Mouse (Mus musculus): ENCODE results near the gene Sergef. TPM values are rescaled to one million over a fixed set of nuclear protein-coding genes. Genes with fewer than 3 reads are reported as not detected.
A peak's percentile ranks its signal among the peaks of the same experiment; 100 is the strongest.

Gene Sergef
- polyA plus RNA-seq, 1 experiment = 7.5 TPM

DNA sequence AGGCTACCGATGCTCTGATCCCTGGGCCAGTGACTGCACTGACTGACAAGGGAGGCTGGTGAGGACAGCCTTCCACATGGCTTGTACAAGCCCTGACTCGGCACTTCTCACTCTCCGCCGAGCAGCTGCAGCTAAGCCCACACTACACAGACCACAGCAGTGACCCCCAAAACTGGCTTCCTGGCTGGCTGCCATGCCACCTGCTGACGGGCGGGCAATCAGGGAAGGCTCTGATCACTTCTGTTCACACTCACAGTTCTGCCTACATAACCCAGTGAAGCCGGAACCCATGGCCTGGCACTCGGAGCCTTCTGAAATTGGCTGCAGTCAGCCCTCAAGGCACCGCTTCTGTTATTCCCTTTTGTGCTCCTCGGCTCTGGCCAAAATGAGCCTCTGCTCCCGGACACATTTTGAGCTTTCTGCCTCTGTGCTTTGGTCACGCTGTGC lies 95.4 kb downstream of the Sergef start:
- TF ChIP-seq POLR2A (IDR thresholded peaks at IDR 0.05; ENCODE audit: low read depth, low read length) (no peak), CTCF (IDR thresholded peaks at IDR 0.05; ENCODE audit: extremely low read depth, insufficient read length, insufficient replicate concordance, low read depth, low read length) (no peak)
- 87% methylated on average over 12 of the region's 12 CpGs for WGBS
- no peak overlapping the region for H3K4me3 ChIP-seq (ENCODE audit: low read depth, low read length)
- H3K4me1 ChIP-seq (ENCODE audit: control insufficient read depth, insufficient read depth, insufficient read length, low read length) = no peaks in the 10 kb centered on the region
- no peaks in the 10 kb centered on the region for H3K36me3 ChIP-seq (ENCODE audit: control insufficient read depth, insufficient read depth, low read length)
- H3K27me3 ChIP-seq (ENCODE audit: control insufficient read depth, insufficient read depth, low read length) = no peaks in the 10 kb centered on the region
- H3K27ac ChIP-seq (ENCODE audit: insufficient read depth, low read depth, low read length) = no peak overlapping the region

DNA sequence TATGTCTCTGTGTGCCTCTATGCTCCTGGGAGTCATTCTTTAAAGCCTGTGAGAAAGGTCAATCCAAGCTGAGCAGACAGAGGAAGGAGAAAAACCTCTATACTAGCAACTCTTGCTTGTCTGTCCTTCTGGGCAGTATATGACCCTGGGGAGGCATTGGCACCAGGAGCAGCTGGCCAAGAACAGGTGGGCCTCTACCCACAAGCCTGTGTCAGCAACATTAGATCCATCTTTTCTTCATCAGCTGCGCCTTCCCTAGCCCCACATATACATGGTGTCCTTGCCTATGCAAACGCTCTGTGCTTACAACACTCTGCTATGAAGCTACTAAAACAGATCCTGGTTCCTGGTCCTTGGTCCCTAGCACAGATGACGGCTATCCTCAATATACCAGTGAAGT lies 97.5 kb downstream of the Sergef start:
- Histone ChIP-seq H3K4me3 (ENCODE audit: low read depth, low read length) (no peak overlapping the region), H3K27ac (ENCODE audit: insufficient read depth, low read depth, low read length) (no peak overlapping the region), H3K4me1 (ENCODE audit: control insufficient read depth, insufficient read depth, insufficient read length, low read length) (no peaks in the 10 kb centered on the region), H3K27me3 (ENCODE audit: control insufficient read depth, insufficient read depth, low read length) (no peaks in the 10 kb centered on the region), H3K36me3 (ENCODE audit: control insufficient read depth, insufficient read depth, low read length) (no peaks in the 10 kb centered on the region)
- TF ChIP-seq POLR2A (IDR thresholded peaks at IDR 0.05; ENCODE audit: low read depth, low read length) (no peak), CTCF (IDR thresholded peaks at IDR 0.05; ENCODE audit: extremely low read depth, insufficient read length, insufficient replicate concordance, low read depth, low read length) (no peak)
- WGBS = 91% methylated on average over 3 of the region's 3 CpGs

GRCm38 (mm10) chr7:46540616-46541015 lies 99.0 kb downstream of the Sergef start:
- no peak overlapping the region for H3K4me3 ChIP-seq (ENCODE audit: low read depth, low read length)
- WGBS = 73% methylated on average over 1 of the region's 1 CpGs
- H3K4me1 ChIP-seq (ENCODE audit: control insufficient read depth, insufficient read depth, insufficient read length, low read length) = no peaks in the 10 kb centered on the region
- no peaks in the 10 kb centered on the region for H3K27me3 ChIP-seq (ENCODE audit: control insufficient read depth, insufficient read depth, low read length)
- H3K27ac ChIP-seq (ENCODE audit: insufficient read depth, low read depth, low read length) = no peak overlapping the region
- TF ChIP-seq POLR2A (IDR thresholded peaks at IDR 0.05; ENCODE audit: low read depth, low read length) (no peak), CTCF (IDR thresholded peaks at IDR 0.05; ENCODE audit: extremely low read depth, insufficient read length, insufficient replicate concordance, low read depth, low read length) (no peak)
- no peaks in the 10 kb centered on the region for H3K36me3 ChIP-seq (ENCODE audit: control insufficient read depth, insufficient read depth, low read length)

GRCm38 (mm10) chr7:46536456-46537097 lies 103.0 kb downstream of the Sergef start:
- no peak for TF ChIP-seq CTCF (IDR thresholded peaks at IDR 0.05; ENCODE audit: extremely low read depth, insufficient read length, insufficient replicate concordance, low read depth, low read length)
- no peak for TF ChIP-seq POLR2A (IDR thresholded peaks at IDR 0.05; ENCODE audit: low read depth, low read length)
- H3K4me1 ChIP-seq (ENCODE audit: control insufficient read depth, insufficient read depth, insufficient read length, low read length) = no peaks in the 10 kb centered on the region
- WGBS = 85% methylated on average over 9 of the region's 9 CpGs
- H3K36me3 ChIP-seq (ENCODE audit: control insufficient read depth, insufficient read depth, low read length) = no peaks in the 10 kb centered on the region
- no peaks in the 10 kb centered on the region for H3K27me3 ChIP-seq (ENCODE audit: control insufficient read depth, insufficient read depth, low read length)
- H3K4me3 ChIP-seq (ENCODE audit: low read depth, low read length) = no peak overlapping the region
- H3K27ac ChIP-seq (ENCODE audit: insufficient read depth, low read depth, low read length) = no peak overlapping the region

DNA sequence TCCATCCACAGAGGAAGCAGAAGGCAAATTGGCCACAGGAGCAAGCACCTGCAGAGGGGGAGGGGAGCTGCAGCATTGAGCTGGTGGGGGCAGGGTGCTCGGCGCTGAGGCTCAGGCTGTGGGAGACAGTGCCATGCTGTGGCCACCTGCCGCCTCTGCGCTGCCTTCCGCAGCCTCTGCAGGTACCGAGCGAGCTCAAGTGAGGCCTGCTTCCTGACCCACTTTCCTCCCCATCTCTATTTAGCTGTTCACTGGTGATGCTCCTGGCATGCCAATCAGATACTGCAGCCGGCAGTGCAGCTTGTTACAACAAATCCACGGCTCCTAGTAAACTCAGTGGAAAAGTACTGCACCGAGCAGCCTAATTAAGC lies 104.2 kb downstream of the Sergef start:
- Histone ChIP-seq H3K27me3 (ENCODE audit: control insufficient read depth, insufficient read depth, low read length) (no peaks in the 10 kb centered on the region), H3K4me1 (ENCODE audit: control insufficient read depth, insufficient read depth, insufficient read length, low read length) (no peaks in the 10 kb centered on the region), H3K27ac (ENCODE audit: insufficient read depth, low read depth, low read length) (no peak overlapping the region), H3K36me3 (ENCODE audit: control insufficient read depth, insufficient read depth, low read length) (no peaks in the 10 kb centered on the region), H3K4me3 (ENCODE audit: low read depth, low read length) (no peak overlapping the region)
- WGBS = 48% methylated on average over 10 of the region's 10 CpGs
- TF ChIP-seq POLR2A (IDR thresholded peaks at IDR 0.05; ENCODE audit: low read depth, low read length) = no peak
- TF ChIP-seq CTCF (IDR thresholded peaks at IDR 0.05; ENCODE audit: extremely low read depth, insufficient read length, insufficient replicate concordance, low read depth, low read length) = peak; percentile 39; the same call in 1 of the 2 replicates

DNA sequence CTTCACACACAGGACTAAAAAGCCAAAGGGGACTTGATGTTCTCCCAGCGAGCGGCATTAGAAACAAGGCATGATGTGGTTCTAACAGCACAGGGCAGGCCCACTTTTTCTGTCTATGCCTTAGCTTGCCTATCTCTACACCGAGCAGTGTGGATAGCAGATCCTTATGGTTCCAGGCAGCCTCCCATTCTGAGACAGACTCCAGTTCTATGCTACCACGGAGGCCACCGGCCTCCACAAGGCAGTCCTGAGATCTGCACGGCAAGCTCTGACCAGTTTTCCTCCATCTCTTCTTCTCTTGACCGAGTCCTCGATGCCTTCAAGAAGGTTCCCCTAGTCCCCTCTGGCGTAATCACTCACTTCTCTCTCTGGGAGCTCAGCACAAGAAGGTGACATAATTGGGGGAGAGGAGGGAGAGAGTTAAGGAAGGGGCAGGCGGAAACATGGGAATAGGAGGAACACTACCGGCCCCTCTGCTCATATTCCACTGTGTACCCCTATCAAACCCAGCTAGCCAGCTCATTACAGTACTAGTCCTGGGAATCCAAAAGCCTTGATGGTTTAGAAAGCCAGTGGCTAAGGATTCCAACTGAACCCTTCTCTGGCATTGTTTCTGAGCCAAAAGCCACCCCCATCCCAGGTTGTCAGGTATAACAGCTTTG lies 104.7 kb downstream of the Sergef start:
- 89% methylated on average over 11 of the region's 11 CpGs for WGBS
- Histone ChIP-seq H3K4me1 (ENCODE audit: control insufficient read depth, insufficient read depth, insufficient read length, low read length) (no peaks in the 10 kb centered on the region), H3K27ac (ENCODE audit: insufficient read depth, low read depth, low read length) (no peak overlapping the region), H3K36me3 (ENCODE audit: control insufficient read depth, insufficient read depth, low read length) (no peaks in the 10 kb centered on the region), H3K4me3 (ENCODE audit: low read depth, low read length) (no peak overlapping the region), H3K27me3 (ENCODE audit: control insufficient read depth, insufficient read depth, low read length) (no peaks in the 10 kb centered on the region)
- TF ChIP-seq CTCF (IDR thresholded peaks at IDR 0.05; ENCODE audit: extremely low read depth, insufficient read length, insufficient replicate concordance, low read depth, low read length) = no peak
- no peak for TF ChIP-seq POLR2A (IDR thresholded peaks at IDR 0.05; ENCODE audit: low read depth, low read length)

DNA sequence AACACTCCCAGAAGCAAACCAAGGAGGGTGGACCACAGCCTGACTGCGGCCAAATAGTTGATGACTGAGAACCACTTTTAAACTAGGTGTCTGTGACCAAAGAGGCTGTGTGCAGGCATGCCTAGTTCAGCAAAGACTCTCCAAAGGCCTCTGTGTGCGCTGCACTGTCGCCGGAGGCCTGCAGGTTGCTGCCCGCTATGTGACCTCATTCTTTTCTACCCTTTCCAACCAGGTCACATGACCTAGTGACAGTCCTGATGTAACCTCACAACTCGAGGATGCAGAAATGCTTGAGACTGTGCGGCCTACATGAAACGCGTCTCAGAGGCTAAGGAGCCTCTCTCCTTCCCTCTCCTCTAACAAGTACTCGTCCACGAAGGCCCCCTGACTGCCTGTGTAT lies 106.1 kb downstream of the Sergef start:
- Histone ChIP-seq H3K4me3 (ENCODE audit: low read depth, low read length) (no peak overlapping the region), H3K36me3 (ENCODE audit: control insufficient read depth, insufficient read depth, low read length) (no peaks in the 10 kb centered on the region), H3K27ac (ENCODE audit: insufficient read depth, low read depth, low read length) (no peak overlapping the region), H3K27me3 (ENCODE audit: control insufficient read depth, insufficient read depth, low read length) (no peaks in the 10 kb centered on the region), H3K4me1 (ENCODE audit: control insufficient read depth, insufficient read depth, insufficient read length, low read length) (no peaks in the 10 kb centered on the region)
- TF ChIP-seq POLR2A (IDR thresholded peaks at IDR 0.05; ENCODE audit: low read depth, low read length) = no peak
- TF ChIP-seq CTCF (IDR thresholded peaks at IDR 0.05; ENCODE audit: extremely low read depth, insufficient read length, insufficient replicate concordance, low read depth, low read length) = no peak
- 88% methylated on average over 11 of the region's 11 CpGs for WGBS

Data from small intestine, adult 2 months (tissue).